Mouse (Mus musculus) heart, adult 11 months (tissue): Measurements from ENCODE around the gene Ctns.

ENCODE experiments used
- DNase-seq: peaks from one replicate; pipeline ENCODE4 v3.0.0; 2022

Gene Ctns

GRCm38 (mm10) chr11:73137591-73138501 is 61.0 kb downstream of the Ctns start, which contains the start of gene Haspin:
Gene Haspin (minus strand): TSS chr11:73138294.
- DNase-seq: peak; percentile 98

- no peak for DNase-seq
Observed at GRCm38 (mm10) chr11:73137116-73137515, 61.7 kb downstream of the Ctns start.

GRCm38 (mm10) chr11:73136587-73136986 is 62.3 kb downstream of the Ctns start:
- DNase-seq: no peak

GRCm38 (mm10) chr11:73134222-73134621 is 64.6 kb downstream of the Ctns start:
- DNase-seq: no peak
